Mouse (Mus musculus) embryonic facial prominence, embryonic 11.5 days (tissue): ENCODE measurements around the gene Sbf1. TPM values are rescaled to one million over a fixed set of nuclear protein-coding genes. Genes with fewer than 3 reads are reported as not detected.

ENCODE experiments used
- ATAC-seq: fragments of 200-750 bp; cut with Nextera tagmentation; replicated peaks from 2 replicates; pipeline ENCODE4 v1.8.0; 2017; ENCODE audit warnings: low read depth; ENCODE audit not compliant: insufficient number of reproducible peaks, low FRiP score, low TSS enrichment
- DNase-seq: peaks from one replicate; pipeline ENCODE4 v3.0.0-alpha.2; 2015; ENCODE audit warnings: low spot score
- H3K27ac ChIP-seq: fragments of 300-500 bp; sonication (generic); replicated peaks from 2 replicates; pipeline ENCODE4 v1.5.1; 2014; ENCODE audit warnings: mild to moderate bottlenecking, low read depth, low read length, control low read depth
- H3K27me3 ChIP-seq: fragments of 300-500 bp; sonication (generic); 2 replicates; pipeline ENCODE4 v1.6.1; 2014; ENCODE audit warnings: mild to moderate bottlenecking, low read length, moderate library complexity, mixed read lengths; ENCODE audit not compliant: control insufficient read depth, insufficient read depth
- H3K36me3 ChIP-seq: fragments of 300-500 bp; sonication (generic); replicated peaks from 2 replicates; pipeline ENCODE4 v1.6.1; 2014; ENCODE audit warnings: low read depth, mild to moderate bottlenecking, low read length, moderate library complexity, mixed read lengths; ENCODE audit not compliant: control insufficient read depth, insufficient read depth
- H3K4me1 ChIP-seq: fragments of 300-500 bp; sonication (generic); 2 replicates; pipeline ENCODE4 v1.6.1; 2014; ENCODE audit warnings: low read length, mixed read lengths; ENCODE audit not compliant: control insufficient read depth, insufficient read depth
- H3K4me2 ChIP-seq: fragments of 300-500 bp; sonication (generic); 2 replicates; pipeline ENCODE4 v1.6.1; 2014; ENCODE audit warnings: low read depth, mild to moderate bottlenecking, control low read depth, low read length, moderate library complexity
- H3K4me3 ChIP-seq: fragments of 300-500 bp; sonication (generic); 2 replicates; pipeline ENCODE4 v1.5.1; 2014; ENCODE audit warnings: low read depth, low read length, control low read depth
- H3K9ac ChIP-seq: fragments of 300-500 bp; sonication (generic); replicated peaks from 2 replicates; pipeline ENCODE4 v1.6.1; 2014; ENCODE audit warnings: mild to moderate bottlenecking, control low read depth, low read length
- H3K9me3 ChIP-seq: fragments of 300-500 bp; sonication (generic); replicated peaks from 2 replicates; pipeline ENCODE4 v1.6.1; 2016; ENCODE audit warnings: mild to moderate bottlenecking, low read length, inconsistent platforms, mixed read lengths; ENCODE audit not compliant: control insufficient read depth
- WGBS: fragments of 180-500 bp; shearing (Covaris S2); extraction: QIAGEN DNeasy Blood & Tissue Kit; methylation state at CpG from one replicate; pipeline ENCODE4 v1.1.7; 2014; 5-methylcytosine and 5-hydroxymethylcytosine counted together
- polyA plus RNA-seq: library from polyadenylated mRNA; unstranded; fragments of >200 nt; fragmentation: Nextera tagmentation; extraction: Ambion mirVana; gene quantifications from 2 replicates; pipeline ENCODE4 v1.2.1, GENCODE M21; 2014

The Sbf1 gene
- polyA plus RNA-seq, 1 experiment from 2014 or later = 39.0 TPM

- H3K9ac ChIP-seq = no peak overlapping the region
- no peaks in the 10 kb centered on the region for H3K27me3 ChIP-seq
- H3K4me3 ChIP-seq = no peak overlapping the region
- no peak overlapping the region for H3K4me2 ChIP-seq
- no peaks in the 10 kb centered on the region for H3K9me3 ChIP-seq
- WGBS = 87% methylated on average over 3 of the region's 3 CpGs
- ATAC-seq = no peak
- H3K4me1 ChIP-seq = no peaks in the 10 kb centered on the region
- DNase-seq = no peak
- peaks cover 6% of the 10 kb centered on the region for H3K36me3 ChIP-seq
- no peak overlapping the region for H3K27ac ChIP-seq
These were observed 39.6 kb downstream of the Sbf1 start for GRCm38 (mm10) chr15:89275497-89275896.

GRCm38 (mm10) chr15:89264485-89264884 is 50.6 kb downstream of the Sbf1 start:
- Histone ChIP-seq H3K9me3 (no peaks in the 10 kb centered on the region), H3K27ac (no peak overlapping the region), H3K4me2 (no peak overlapping the region), H3K4me1 (no peaks in the 10 kb centered on the region), H3K4me3 (no peak overlapping the region), H3K9ac (no peak overlapping the region), H3K36me3 (no peaks in the 10 kb centered on the region; the same call in 1 of the 2 replicates), H3K27me3 (no peaks in the 10 kb centered on the region)
- ATAC-seq = no peak
- WGBS = 82% methylated on average over 5 of the region's 5 CpGs
- DNase-seq = no peak

GRCm38 (mm10) chr15:89258997-89259396 is 56.1 kb downstream of the Sbf1 start:
- no peaks in the 10 kb centered on the region for H3K27me3 ChIP-seq
- H3K4me1 ChIP-seq = no peaks in the 10 kb centered on the region
- no peaks in the 10 kb centered on the region for H3K9me3 ChIP-seq
- 92% methylated on average over 5 of the region's 5 CpGs for WGBS
- no peak for ATAC-seq
- no peak overlapping the region for H3K4me2 ChIP-seq
- no peak overlapping the region for H3K4me3 ChIP-seq
- no peak overlapping the region for H3K27ac ChIP-seq
- no peak for DNase-seq
- H3K36me3 ChIP-seq = no peaks in the 10 kb centered on the region; the same call in 1 of the 2 replicates
- H3K9ac ChIP-seq = no peak overlapping the region

- ATAC-seq = peak; percentile 62; the same call in 1 of the 2 replicates
- Histone ChIP-seq H3K27me3 (no peaks in the 10 kb centered on the region), H3K4me3 (no peak overlapping the region), H3K27ac (no peak overlapping the region), H3K9me3 (no peaks in the 10 kb centered on the region), H3K4me2 (no peak overlapping the region), H3K9ac (no peak overlapping the region), H3K4me1 (no peaks in the 10 kb centered on the region), H3K36me3 (no peaks in the 10 kb centered on the region; the same call in 1 of the 2 replicates)
- 77% methylated on average over 4 of the region's 4 CpGs for WGBS
- DNase-seq = peak; percentile 15
These were observed 59.8 kb downstream of the Sbf1 start for GRCm38 (mm10) chr15:89255330-89255729.

- no peak overlapping the region for H3K27ac ChIP-seq
- H3K4me2 ChIP-seq = no peak overlapping the region
These were observed 66.0 kb downstream of the Sbf1 start for GRCm38 (mm10) chr15:89249063-89249462.

GRCm38 (mm10) chr15:89241025-89241424 is 74.1 kb downstream of the Sbf1 start:
- no peak for DNase-seq
- Histone ChIP-seq H3K4me2 (no peak overlapping the region), H3K36me3 (no peaks in the 10 kb centered on the region), H3K4me1 (no peaks in the 10 kb centered on the region), H3K27me3 (no peaks in the 10 kb centered on the region), H3K4me3 (no peak overlapping the region), H3K27ac (no peak overlapping the region), H3K9me3 (no peaks in the 10 kb centered on the region), H3K9ac (no peak overlapping the region)
- no peak for ATAC-seq
- 76% methylated on average over 2 of the region's 2 CpGs for WGBS

More at GRCm38 (mm10) chr15:89249063-89249462, 66.0 kb downstream of the Sbf1 start:
- H3K4me1 ChIP-seq = no peaks in the 10 kb centered on the region
- WGBS = 83% methylated on average over 6 of the region's 6 CpGs
- DNase-seq = no peak
- ATAC-seq = no peak
- H3K27me3 ChIP-seq = no peaks in the 10 kb centered on the region
- no peak overlapping the region for H3K9ac ChIP-seq
- H3K36me3 ChIP-seq = no peaks in the 10 kb centered on the region
- H3K4me3 ChIP-seq = no peak overlapping the region
- H3K9me3 ChIP-seq = no peaks in the 10 kb centered on the region

GRCm38 (mm10) chr15:89239751-89240392 is 75.2 kb downstream of the Sbf1 start:
- Histone ChIP-seq H3K9me3 (no peaks in the 10 kb centered on the region), H3K4me1 (no peaks in the 10 kb centered on the region), H3K4me3 (no peak overlapping the region), H3K27ac (no peak overlapping the region), H3K36me3 (no peaks in the 10 kb centered on the region), H3K9ac (no peak overlapping the region), H3K4me2 (no peak overlapping the region), H3K27me3 (no peaks in the 10 kb centered on the region)
- ATAC-seq = no peak
- 61% methylated on average over 3 of the region's 3 CpGs for WGBS
- DNase-seq = no peak
